Mouse (Mus musculus) cerebellum, adult 11-12 months (tissue): ENCODE measurements around the gene Polr3gl.

ENCODE experiments used
- DNase-seq: peaks from one replicate; pipeline ENCODE4 v3.0.0; 2022

Gene Polr3gl

DNA sequence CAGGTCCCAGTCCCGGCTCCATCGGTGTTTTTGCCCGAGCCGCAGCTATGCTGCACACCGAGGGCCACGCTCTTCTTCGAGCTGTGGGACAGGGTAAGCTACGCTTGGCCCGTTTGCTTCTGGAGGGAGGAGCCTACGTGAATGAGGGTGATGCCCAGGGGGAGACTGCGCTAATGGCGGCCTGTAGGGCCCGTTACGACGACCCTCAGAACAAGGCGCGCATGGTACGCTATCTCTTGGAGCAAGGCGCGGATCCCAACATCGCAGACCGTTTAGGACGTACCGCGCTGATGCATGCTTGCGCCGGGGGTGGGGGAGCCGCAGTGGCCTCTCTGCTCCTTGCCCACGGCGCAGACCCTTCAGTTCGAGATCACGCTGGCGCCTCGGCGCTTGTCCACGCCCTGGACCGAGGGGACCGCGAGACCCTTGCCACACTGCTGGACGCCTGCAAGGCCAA lies 3.5 kb upstream of the Polr3gl start:
- DNase-seq, result peak; percentile 73

DNA sequence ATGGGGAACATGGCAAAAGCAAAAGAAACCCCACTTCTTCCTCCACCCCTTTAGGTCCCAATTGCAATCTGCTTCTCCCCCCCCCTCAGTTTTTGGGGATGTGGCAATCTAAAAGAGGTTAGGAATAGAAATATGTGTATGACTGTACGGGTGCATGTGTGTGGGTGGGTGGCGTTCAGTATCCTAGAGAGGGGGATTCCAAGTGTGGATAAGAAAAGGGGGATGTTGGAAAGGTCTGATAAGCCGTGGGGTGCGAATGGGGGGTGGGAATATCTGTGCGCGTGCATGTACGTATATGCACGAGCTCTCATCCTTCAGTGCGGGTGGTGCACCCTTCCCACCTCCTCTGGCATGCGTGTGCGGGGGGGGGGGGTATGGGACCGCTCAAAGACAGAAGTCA lies 2.9 kb upstream of the Polr3gl start:
- DNase-seq, result peak; percentile 75

DNA sequence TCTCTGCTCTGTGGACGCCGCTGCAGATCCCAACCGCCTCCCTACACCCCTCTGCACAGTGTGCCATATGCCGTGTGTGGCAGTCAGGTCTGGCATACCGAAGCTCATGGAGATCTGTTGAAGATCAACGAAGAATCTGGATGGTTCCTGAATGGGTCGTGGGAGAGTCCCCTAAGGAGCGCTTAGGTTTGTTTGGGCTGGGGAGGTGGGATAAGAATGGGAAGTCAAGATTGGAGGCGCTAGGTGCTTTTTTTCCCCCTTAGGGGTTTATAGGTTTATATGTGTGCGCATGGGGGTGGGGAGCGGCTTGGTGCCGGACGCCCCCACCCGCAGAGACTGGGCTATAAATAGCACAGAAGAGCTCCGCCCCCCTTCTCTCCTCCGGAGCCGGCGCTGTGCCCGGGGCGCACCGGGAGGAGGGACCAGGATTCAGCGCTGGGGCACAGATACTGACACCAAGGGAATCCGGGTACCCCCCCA lies 2.3 kb upstream of the Polr3gl start, which contains the start of gene Ankrd34a:
Gene Ankrd34a, plus strand, starts transcription at position 409 of the 480 bp plus-strand sequence.
- peak; percentile 92 for DNase-seq

DNA sequence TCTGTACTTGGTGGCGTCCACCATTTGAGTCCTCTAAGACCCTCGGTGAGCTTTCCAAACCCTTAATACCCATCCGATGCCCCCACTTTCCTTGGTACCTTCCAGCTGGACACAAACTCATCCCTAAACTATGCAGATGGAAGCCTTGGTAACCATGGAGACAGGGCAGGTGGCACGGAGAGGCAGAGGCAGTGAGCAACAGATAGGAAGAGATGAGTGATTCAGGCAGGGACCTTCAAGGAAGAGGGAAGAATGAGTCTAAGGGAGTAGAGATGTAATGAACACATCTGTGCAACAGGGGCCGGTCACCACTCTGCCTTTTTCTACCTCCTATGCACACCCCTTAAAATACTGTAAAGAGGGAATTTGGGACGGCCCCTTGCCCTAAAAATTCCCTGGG lies 1.7 kb upstream of the Polr3gl start:
- DNase-seq, result peak; percentile 71

DNA sequence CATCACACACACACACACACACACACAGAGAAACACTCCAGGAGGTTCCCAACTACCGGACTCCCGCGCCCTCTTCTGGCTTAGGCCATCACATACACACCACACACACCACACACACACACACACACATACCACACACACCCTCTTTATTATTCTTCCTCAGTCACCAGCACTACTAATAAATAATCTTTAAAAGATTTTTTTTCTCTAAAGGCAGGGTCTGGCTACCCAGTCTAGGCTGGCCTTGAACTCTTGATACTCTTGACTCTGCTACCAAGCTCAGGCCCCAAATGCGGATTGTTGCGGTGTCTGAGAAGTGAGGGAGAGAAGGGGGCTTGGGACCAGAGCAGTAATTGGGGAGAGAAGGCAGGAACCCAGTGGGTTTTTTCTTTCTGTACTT lies 870 bp upstream of the Polr3gl start:
- no peak for DNase-seq

DNA sequence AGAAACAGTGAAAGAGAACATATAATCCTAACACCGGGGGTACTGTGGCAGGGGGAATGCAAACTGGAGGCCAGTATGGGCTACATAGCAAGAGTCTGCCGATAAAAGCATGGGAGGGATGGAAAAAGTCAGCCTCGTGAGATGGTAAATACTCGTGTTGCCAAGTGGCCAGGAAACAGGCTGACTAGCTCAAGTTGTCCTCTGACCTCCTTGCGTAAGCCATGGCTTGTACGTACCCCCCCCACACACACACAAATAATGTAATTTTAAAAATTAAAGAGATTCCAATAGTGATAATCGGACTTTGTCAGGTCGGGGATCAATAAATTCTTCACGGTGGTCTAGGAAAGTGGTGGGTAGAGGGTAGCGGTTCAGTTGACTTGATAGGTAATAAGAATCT lies 607 bp downstream of the Polr3gl start:
- DNase-seq, result peak; percentile 56

DNA sequence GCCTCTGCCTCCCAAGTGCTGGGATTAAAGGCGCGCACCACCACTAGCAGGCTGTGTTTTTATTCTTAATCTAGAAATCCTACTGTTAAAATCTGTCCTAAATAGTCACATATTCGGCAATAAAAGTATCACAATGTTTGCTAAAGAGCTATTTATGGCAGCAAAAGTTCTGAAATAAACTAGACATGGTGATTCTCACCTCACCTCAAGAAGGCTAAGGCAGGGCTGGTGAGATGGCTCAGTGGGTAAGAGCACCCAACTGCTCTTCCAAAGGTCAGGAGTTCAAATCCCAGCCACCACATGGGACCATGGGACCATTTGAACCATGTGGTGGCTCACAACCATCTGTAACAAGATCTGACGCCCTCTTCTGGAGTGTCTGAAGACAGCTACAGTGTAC lies 3.3 kb downstream of the Polr3gl start:
- no peak for DNase-seq

DNA sequence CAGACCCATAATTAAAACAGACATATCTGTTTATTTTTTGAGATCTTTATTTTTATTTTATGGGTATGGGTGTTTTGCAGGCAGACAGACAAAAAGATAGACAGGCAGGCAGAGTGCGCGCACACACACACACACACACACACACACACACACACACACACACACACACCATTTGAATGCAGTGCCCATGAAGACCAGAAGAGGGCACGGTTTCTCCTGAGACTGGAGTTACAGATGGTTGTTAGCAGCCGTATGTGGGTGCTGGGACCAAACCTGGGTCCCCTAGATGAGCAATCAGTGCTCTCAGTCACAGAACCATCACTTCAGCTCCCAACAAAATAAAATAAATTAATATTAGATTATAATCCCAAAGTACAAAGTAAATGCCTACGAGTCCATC lies 10.6 kb downstream of the Polr3gl start:
- DNase-seq, result no peak

DNA sequence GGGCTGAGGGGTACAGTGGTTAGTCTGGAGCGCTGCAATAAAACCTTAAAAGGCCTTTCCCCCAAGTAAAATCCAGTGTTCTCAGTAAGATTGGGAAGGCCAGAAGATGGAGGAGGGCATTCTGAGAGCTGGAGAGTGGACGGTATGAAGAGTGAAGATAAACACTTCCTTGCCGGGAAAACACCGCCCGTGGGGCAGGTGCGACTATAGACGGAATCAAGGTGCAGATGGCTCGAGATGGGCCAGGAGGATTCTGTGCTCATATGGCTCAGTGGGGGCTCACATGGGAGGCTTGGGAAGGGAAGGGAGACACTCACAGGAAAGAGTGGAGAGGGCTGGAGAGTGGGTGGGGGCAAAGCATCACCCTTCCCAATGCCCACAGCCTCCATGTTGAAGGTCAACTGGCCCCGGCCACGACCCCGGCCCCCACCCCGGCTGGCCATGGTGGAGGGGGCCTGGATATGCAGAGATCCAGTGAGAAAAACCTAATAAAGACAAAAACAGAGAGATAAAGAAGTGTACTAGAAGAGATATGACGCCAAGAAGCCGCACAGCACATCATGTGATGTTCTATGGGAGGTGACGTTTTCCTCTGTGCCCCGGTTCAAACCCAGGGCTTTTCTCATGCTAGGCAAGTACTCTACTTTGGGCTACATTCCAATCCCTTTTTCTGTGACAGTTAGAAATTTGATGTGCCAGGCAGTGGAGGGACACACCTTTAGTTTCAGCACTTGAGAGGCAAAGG lies 12.0 kb downstream of the Polr3gl start:
- DNase-seq, result no peak

DNA sequence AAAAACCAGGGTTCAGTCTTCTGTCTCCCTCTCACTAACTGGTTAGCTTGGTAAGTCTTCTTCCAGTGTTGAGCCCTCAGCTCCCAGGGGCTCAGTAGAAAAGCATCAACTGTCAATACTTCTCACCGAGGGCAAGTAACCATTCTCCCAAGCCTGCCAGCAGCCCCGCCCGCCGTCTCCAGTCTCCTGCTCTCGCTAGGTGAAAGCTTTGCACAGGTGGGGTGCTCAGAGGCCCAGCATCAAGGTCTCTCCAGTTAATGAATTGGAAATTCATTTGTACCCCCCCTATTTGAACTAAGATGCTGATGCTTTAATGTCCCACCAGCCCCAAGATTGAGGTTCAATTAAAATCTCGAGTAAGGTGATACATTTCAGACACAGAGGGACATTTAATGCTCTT lies 12.8 kb downstream of the Polr3gl start:
- no peak for DNase-seq

DNA sequence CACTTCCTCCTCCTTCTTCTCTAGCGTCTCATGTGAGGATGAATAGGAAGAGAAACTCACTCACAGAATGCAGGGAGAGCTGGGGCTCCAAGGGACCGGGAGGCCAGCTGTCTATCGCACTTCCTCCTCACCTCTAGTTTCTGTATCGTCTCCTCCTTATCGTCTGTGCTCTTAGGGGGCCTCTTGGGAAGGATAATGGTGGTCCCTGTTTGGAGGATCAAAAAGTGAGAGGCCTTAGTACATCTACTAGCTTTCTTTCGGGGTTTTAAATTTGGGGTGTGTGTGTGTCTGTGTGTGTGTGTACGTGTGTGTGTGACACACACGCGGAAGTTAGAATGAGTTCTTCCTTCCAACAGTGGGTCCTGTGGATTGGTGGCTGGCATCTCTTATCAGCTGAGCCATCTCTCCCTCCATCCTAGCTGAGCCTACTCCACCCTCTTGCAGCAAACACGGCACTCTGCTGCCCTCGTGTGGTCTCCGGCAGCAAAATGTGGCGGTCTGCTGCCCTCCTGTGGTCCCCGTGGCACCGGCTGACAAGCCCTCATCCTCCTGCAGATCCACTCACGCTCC lies 14.0 kb downstream of the Polr3gl start:
- peak; percentile 91 for DNase-seq

DNA sequence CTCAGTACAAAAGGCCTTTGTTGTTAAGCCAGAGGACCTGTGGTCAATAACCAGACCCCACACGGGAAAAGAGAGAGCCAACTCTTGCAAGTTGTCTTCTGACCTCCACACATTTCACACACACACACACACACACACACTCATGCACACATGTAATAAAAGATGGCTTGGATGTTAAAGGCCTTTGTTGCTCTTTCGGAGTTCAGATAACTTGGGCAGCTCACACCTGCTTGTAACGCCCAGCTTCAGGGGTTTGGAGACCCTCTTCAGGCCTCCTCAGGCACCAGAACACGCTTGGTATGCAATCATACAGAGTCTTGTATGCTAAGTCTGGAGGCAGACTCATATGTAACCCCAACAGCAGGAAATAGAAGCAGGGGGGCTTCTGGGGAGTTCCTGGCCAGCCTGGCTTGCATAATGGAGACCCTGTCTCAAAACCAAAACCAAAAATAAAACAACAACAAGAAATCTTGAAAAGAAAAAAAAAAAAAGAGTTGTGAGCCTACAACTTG lies 14.7 kb downstream of the Polr3gl start:
- no peak for DNase-seq

DNA sequence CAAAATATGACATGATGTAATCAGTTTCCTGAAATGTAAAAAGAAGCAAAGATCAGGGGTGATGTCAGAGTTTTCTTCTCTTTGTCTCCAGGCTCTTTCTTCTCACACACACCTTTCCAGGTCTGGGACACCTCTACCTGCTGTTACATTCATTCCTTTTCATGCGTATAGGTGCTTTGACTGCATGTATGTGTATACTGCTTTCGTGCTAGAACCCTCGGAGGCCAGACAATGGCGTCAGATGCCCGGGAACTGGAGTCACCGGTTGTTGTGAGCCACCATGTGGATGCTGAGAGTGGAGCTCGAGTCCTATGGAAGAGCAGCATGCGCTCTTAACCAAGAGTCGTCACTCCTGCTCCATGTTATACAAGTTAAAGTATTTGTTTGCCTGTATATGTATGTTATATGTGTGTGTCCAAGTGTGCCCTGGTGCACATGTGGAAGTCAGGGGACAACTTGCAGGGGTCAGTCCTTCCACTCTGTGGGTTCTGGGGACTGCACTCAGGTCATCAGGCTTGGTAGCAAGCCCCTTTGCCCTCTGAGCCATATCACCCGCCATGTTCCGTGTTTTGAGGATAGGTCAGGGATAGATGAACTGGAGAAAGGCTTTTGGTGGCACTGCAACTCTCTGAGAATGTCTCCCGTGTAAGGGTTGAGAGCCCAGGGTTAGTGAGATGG lies 15.3 kb downstream of the Polr3gl start:
- DNase-seq, result no peak

DNA sequence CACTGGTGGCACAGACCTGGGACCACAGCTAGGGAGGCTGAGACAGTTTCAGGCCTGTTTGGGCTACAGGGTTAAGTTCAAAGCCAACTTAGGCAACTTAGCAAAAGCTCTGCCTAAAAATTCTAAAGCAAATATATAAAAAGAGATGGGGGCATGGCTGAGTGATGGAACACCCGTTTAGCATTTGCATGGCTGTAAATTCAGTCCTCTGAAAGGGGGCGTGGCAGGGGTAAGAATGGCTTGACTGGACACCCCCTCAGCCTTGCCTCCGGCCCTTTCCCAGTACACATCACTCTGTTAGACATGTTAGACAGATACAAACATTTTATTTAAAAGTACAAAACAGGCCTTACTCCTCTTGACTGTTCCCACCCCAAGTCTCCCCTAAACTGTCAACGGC lies 16.4 kb downstream of the Polr3gl start:
- no peak for DNase-seq

DNA sequence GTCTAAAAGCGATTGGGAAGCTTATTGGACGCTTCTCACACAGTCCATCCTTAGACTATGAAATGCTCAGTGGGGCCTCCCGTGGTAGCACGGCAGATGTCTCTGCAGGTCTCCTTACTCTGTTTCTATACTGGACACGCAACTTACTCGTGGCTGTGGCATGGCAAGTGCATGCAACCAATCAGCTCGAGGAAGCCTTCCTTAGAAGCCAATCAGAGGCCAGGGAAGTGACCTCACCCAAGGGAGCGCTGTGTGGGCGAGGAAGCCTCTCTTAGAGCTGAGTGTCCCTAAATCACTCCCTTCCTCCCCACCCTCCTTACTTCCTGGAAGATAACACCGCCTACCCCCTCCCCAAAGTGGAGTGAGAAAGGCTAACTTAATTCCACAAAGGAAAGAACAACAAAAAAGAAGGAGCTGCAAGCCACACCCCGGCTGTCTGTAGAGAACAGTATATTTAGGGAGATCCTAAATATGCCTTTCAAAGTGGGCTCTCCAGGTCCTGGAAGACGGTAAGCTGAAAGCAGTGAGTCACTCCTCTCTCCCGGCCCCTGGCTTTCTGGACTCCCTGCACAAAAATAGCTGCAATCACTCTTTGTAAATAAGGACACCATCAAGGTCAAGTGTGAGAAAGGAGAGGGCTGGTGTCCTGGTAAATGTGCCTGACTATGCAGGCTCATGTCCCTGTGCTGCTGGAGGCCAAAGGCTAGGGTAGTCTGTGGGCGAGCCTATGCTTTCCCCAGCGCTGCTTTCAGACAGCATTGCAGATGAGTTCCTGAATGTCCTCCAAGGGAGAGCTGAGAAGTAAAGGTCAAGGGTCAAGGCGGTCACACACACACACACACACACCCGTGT lies 17.1 kb downstream of the Polr3gl start, which contains the start of gene Gm16253:
Gene Gm16253, plus strand, starts transcription at position 295 of the 852 bp plus-strand sequence.
- peak; percentile 85 for DNase-seq

DNA sequence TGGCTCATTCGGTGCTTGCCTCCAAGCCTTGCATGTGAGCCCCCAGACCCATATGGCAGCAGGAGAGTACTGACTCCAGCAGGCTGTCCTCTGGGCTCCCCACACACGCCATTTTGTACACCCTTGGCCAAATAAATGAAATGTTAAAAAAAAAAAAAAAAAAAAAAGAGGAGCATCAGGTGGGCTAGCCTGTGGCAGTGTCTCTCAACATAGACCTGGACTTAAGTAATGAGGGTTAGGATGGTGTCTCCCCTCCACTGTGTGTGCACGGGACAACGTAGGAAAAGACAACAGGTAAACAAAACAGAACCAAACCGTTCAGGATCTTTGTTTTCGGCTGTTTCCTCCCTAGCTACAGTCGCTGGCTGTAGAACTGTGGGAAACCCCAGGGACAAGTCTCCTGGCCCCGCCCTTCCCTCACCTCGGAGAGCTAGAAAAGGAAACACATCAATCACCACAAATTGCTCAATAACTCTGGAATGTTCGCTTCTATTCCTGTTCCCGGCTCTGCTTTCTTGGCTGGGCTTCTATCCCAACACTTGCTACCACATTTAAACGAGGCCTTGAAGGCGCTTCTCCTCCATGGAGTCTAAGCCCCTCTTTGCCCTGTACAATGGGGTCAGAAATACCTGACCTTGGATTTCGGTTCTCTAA lies 17.8 kb downstream of the Polr3gl start:
- DNase-seq, result no peak

DNA sequence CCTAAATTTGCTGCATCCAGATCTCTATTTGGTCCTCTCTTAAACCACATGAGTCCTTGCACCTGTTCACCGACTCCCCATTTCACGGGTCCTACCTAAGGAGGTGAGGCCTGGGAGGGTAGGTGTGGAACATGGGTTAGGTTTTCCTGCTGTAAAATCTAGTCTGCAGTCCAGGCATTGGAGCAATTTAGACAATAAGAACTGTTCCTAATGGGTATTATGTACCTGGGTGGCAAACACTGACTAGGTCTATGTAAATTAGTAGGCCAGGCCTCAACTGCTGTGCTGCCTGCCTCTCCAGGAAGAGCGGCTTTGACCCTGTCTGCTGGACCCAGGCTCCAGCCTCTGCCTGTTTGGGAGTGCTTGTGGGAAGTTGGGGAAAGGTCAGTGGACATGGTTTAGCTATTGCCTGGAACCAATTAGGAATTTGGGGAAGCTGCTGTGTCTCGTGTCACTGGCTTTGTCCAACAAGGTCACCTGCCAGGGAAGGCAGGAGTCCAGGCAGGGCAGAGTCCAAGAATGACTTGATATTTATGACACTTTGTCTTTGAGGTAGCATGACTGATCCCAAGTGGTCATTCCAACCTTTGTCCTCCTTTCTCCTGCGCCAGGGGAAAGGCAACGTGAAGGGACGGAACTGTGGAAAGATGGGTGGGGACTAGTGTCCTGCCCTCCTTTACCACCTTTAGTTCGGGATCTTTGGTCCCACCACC lies 18.6 kb downstream of the Polr3gl start:
- no peak for DNase-seq

DNA sequence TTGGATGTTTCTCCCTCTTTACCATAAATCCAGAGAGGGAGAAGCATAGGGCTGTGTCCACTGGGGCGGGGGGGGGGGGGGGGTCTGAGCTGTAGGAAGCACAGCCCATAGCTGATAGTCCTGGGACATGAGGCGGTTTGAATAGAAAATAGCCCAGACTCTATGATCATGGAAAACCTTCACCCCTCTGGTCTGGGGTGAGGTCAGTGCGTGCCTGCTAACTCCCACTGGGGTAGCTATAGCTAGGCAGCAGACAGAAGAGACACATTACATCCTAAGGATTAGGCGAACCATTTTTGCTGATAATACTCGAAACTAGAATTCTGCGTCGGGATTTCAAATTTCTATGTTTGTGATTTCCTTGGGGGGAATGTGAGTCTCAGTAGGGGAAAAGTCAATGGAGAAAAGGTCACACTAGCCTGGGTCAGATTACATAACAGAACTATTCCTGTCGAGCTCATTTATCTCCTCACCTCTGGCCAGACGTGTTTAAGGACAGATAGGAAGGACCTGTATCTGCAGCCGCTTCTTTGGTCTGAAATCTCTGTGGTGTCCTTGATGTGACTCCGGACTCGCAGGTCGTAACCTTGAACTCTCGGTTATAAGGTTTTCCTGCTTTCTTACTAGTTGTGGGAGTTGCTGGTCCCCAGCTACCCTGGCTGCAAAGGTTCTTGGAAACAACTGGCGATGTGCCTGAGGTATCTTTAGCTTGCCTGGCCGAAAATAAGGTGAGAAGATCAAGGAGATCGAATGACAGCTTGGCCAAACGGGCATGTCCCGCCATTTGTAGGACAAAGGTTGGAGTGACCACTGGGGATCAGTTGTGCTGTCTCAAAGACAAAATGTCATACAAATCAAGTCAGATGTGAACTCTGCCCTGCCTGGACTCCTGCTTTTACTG lies 20.1 kb downstream of the Polr3gl start:
- no peak for DNase-seq

DNA sequence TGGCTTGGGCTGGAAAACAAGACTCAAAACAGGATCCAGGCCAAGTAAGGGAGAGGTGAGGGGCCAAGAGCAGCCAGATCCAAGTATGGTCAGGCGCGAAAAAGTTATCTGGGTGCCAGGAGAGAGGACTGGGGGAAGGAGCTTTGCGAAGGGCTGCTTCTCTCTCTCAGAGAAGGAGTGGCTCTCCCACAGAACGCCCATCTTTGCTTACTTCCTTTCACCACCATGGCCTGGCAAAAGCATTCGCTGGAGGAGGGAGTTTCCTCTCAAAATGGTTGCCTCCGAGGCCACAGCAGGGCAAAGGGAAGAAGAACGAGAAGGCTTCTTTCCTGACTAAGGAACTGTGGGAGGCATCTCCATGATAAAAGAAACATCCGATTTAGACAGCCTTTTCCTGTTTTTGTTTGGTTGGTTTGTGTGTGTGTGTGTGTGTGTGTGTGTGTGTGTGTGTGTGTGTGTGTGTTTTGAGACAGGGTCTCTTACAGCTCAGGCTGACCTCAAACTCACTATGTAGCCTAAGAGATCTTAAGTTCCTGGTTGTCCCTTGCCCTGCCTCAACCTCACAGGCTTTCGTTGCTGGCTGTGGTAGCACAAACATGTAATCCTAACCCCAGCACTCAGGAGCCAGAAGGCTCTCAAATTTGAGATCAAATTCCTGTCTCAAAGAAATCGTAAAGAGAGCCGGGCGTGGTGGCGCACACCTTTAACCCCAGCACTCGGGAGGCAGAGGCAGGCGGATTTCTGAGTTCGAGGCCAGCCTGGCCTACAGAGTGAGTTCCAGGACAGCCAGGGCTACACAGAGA lies 21.9 kb downstream of the Polr3gl start:
- no peak for DNase-seq
